In genomic region chr9:70181719-70182118, GRCm38 (mm10) we compare ENCODE assay signal across 18 mouse cellular contexts. TPM values are rescaled to one million over a fixed set of nuclear protein-coding genes. Genes with fewer than 3 reads are reported as not detected.
DNase-seq lines count a peak whose midpoint lies in the region; ATAC-seq and TF ChIP-seq lines count a peak whose summit lies in the region.
"Had no signal": no experiment of that assay in that cellular context is flagged by ENCODE, and none has a peak within 500 bp of the region (broad histone marks: within the 10 kb centered on the region; RNA-seq: fewer than 3 reads in every experiment).

No protein-coding gene starts in this region.

- no peak overlapping the region for H3K9ac ChIP-seq in embryonic facial prominence, embryonic 14.5 days (ENCODE audit: low read depth, low read length)
- H3K9ac ChIP-seq in forebrain, postnatal 0 days: no peak overlapping the region
- no peak overlapping the region for H3K9ac ChIP-seq in midbrain, embryonic 15.5 days
- no peak overlapping the region for H3K9ac ChIP-seq in kidney, embryonic 16.5 days (replicated peaks; ENCODE audit: low read length)
- H3K9ac ChIP-seq: liver, embryonic 14.5 days had no signal

- H3K4me2 ChIP-seq in embryonic facial prominence, embryonic 14.5 days (ENCODE audit: low read depth, low read length): no peak overlapping the region
- H3K4me2 ChIP-seq in forebrain, postnatal 0 days (ENCODE audit: low read depth): no peak overlapping the region
- no peak overlapping the region for H3K4me2 ChIP-seq in midbrain, embryonic 15.5 days
- H3K4me2 ChIP-seq in kidney, embryonic 16.5 days (replicated peaks; ENCODE audit: low read depth, low read length): no peak overlapping the region

- H3K27ac ChIP-seq in embryonic facial prominence, embryonic 14.5 days (replicated peaks; ENCODE audit: low read depth, low read length): no peak overlapping the region
- H3K27ac ChIP-seq in embryonic facial prominence, embryonic 10.5 days (replicated peaks): no peak overlapping the region
- no peak overlapping the region for H3K27ac ChIP-seq in forebrain, postnatal 0 days (ENCODE audit: low read depth, low read length)
- H3K27ac ChIP-seq in midbrain, embryonic 15.5 days: peak overlapping the region; percentile 77
- H3K27ac ChIP-seq in kidney, embryonic 16.5 days (ENCODE audit: low read length): no peak overlapping the region
- H3K27ac ChIP-seq: heart, embryonic 10.5 days; liver, embryonic 14.5 days had no signal

- WGBS in embryonic facial prominence, embryonic 14.5 days: 44% methylated on average over 12 of the region's 12 CpGs
- WGBS in embryonic facial prominence, embryonic 10.5 days: 50% methylated on average over 12 of the region's 12 CpGs
- 16% methylated on average over 12 of the region's 12 CpGs for WGBS in forebrain, postnatal 0 days
- WGBS in midbrain, embryonic 15.5 days: 32% methylated on average over 12 of the region's 12 CpGs
- WGBS in kidney, embryonic 16.5 days: 45% methylated on average over 12 of the region's 12 CpGs

- H3K4me3 ChIP-seq in embryonic facial prominence, embryonic 14.5 days (ENCODE audit: low read depth, low read length): no peak overlapping the region
- no peak overlapping the region for H3K4me3 ChIP-seq in embryonic facial prominence, embryonic 10.5 days
- no peak overlapping the region for H3K4me3 ChIP-seq in forebrain, postnatal 0 days (ENCODE audit: low read depth, low read length)
- no peak overlapping the region for H3K4me3 ChIP-seq in midbrain, embryonic 15.5 days
- H3K4me3 ChIP-seq in kidney, embryonic 16.5 days (ENCODE audit: low read length): no peak overlapping the region
- H3K4me3 ChIP-seq: heart, embryonic 10.5 days; megakaryocyte, embryonic 14.5 days had no signal

- no peak for TF ChIP-seq CTCF in forebrain, postnatal 0 days (IDR thresholded peaks at IDR 0.05; ENCODE audit: low read depth)

- no peaks in the 10 kb centered on the region for H3K4me1 ChIP-seq in embryonic facial prominence, embryonic 14.5 days (ENCODE audit: control insufficient read depth, insufficient read depth, low read length)
- peaks cover 11% of the 10 kb centered on the region; the same call in 1 of the 2 replicates for H3K4me1 ChIP-seq in embryonic facial prominence, embryonic 10.5 days
- H3K4me1 ChIP-seq in forebrain, postnatal 0 days (ENCODE audit: insufficient read depth): no peaks in the 10 kb centered on the region
- H3K4me1 ChIP-seq in midbrain, embryonic 15.5 days: peaks cover 8% of the 10 kb centered on the region
- no peaks in the 10 kb centered on the region for H3K4me1 ChIP-seq in kidney, embryonic 16.5 days (ENCODE audit: insufficient read depth, low read length)
- H3K4me1 ChIP-seq: heart, embryonic 10.5 days had no signal

- H3K27me3 ChIP-seq in embryonic facial prominence, embryonic 14.5 days (replicated peaks; ENCODE audit: control insufficient read depth, insufficient read depth, low read length): no peaks in the 10 kb centered on the region
- H3K27me3 ChIP-seq in embryonic facial prominence, embryonic 10.5 days (replicated peaks; ENCODE audit: low read depth, poor library complexity, severe bottlenecking): no peaks in the 10 kb centered on the region
- no peaks in the 10 kb centered on the region for H3K27me3 ChIP-seq in forebrain, postnatal 0 days (ENCODE audit: insufficient read depth, low read length)
- H3K27me3 ChIP-seq in midbrain, embryonic 15.5 days (replicated peaks): no peaks in the 10 kb centered on the region
- H3K27me3 ChIP-seq in kidney, embryonic 16.5 days (ENCODE audit: insufficient read depth, low read length): no peaks in the 10 kb centered on the region
- H3K27me3 ChIP-seq: CH12.LX had no signal

- H3K36me3 ChIP-seq in embryonic facial prominence, embryonic 14.5 days (ENCODE audit: control insufficient read depth, insufficient read depth, low read length): no peaks in the 10 kb centered on the region
- H3K36me3 ChIP-seq in embryonic facial prominence, embryonic 10.5 days (replicated peaks): no peaks in the 10 kb centered on the region
- H3K36me3 ChIP-seq in forebrain, postnatal 0 days (ENCODE audit: insufficient read depth): no peaks in the 10 kb centered on the region
- H3K36me3 ChIP-seq in midbrain, embryonic 15.5 days (replicated peaks): no peaks in the 10 kb centered on the region
- no peaks in the 10 kb centered on the region for H3K36me3 ChIP-seq in kidney, embryonic 16.5 days (ENCODE audit: insufficient read depth, low read length)
- H3K36me3 ChIP-seq: heart, embryonic 10.5 days had no signal

- H3K9me3 ChIP-seq in embryonic facial prominence, embryonic 14.5 days (ENCODE audit: control insufficient read depth, low read length): no peaks in the 10 kb centered on the region
- H3K9me3 ChIP-seq in embryonic facial prominence, embryonic 10.5 days: no peaks in the 10 kb centered on the region
- H3K9me3 ChIP-seq in forebrain, postnatal 0 days (ENCODE audit: low read length): no peaks in the 10 kb centered on the region
- H3K9me3 ChIP-seq in midbrain, embryonic 15.5 days: no peaks in the 10 kb centered on the region
- H3K9me3 ChIP-seq in kidney, embryonic 16.5 days (ENCODE audit: low read length): no peaks in the 10 kb centered on the region
- H3K9me3 ChIP-seq: heart, embryonic 10.5 days; megakaryocyte, embryonic 14.5 days had no signal

- ATAC-seq in embryonic facial prominence, embryonic 14.5 days (ENCODE audit: low read depth): peak; percentile 67; the same call in 1 of the 2 replicates
- peak; percentile 82 for ATAC-seq in forebrain, postnatal 0 days
- peak; percentile 84; the same call in 1 of the 2 replicates for ATAC-seq in midbrain, embryonic 15.5 days (replicated peaks)
- ATAC-seq in erythroblast, adult 5-6 weeks (replicated peaks; ENCODE audit: low FRiP score, poor library complexity, severe bottlenecking): no peak
- no peak for ATAC-seq in kidney, embryonic 16.5 days (ENCODE audit: low FRiP score, low TSS enrichment)
- ATAC-seq: intestine, embryonic 16.5 days; lung, postnatal 0 days had no signal

- peak; percentile 27 for DNase-seq in embryonic facial prominence, embryonic 14.5 days (ENCODE audit: low spot score)
- no peak for DNase-seq in embryonic facial prominence, embryonic 10.5 days (ENCODE audit: low spot score)
- DNase-seq in Muller cell, postnatal 12 days (ENCODE audit: inconsistent ontology term): peak; percentile 76
- DNase-seq in forebrain, postnatal 0 days: peak; percentile 44
- DNase-seq in right cerebral cortex, adult 2 months (ENCODE audit: low spot score in 2 of 2): no peak
- DNase-seq: adrenal gland, postnatal 25 days; gastrocnemius, postnatal 25 days; heart, postnatal 14 days; kidney, postnatal 10 days had no signal

RNA-seq across cellular contexts. Expression of gene Myo1e, which starts 25.4 kb away (rescaled TPM):
- 19.3 and 22.4 TPM in 2 replicates for polyA plus RNA-seq in embryonic facial prominence, embryonic 14.5 days (2014; fragmentation: Nextera tagmentation; extraction: Ambion mirVana)
- 16.9 and 17.6 TPM in 2 replicates for polyA plus RNA-seq in embryonic facial prominence, embryonic 10.5 days (2016; fragmentation: Nextera tagmentation; extraction: Ambion mirVana)
- 4.6 and 6.2 TPM in 2 replicates for total RNA-seq in forebrain, postnatal 0 days (2014; rRNA removed)
- 2.2 and 3.6 TPM in 2 replicates for polyA plus RNA-seq in forebrain, postnatal 0 days (2015; fragmentation: Nextera tagmentation; extraction: Ambion mirVana)
- 5.3 and 6.1 TPM in 2 replicates for polyA plus RNA-seq in midbrain, embryonic 15.5 days (2015; fragmentation: Nextera tagmentation; extraction: Ambion mirVana)
- not detected in 2 replicates for total RNA-seq in erythroblast, adult 5-6 weeks (2015; ENCODE audit: low replicate concordance)
- not detected in 2 replicates for total RNA-seq in erythroblast, adult 5-6 weeks (2017; ENCODE audit: low replicate concordance)
- 26.4 and 27.8 TPM in 2 replicates for polyA plus RNA-seq in kidney, embryonic 16.5 days (2015; fragmentation: Nextera tagmentation; extraction: Ambion mirVana)

RNA-seq across cellular contexts. Expression of gene Fam81a, which starts 39.4 kb away (rescaled TPM):
- 7.3 and 8.8 TPM in 2 replicates for polyA plus RNA-seq in embryonic facial prominence, embryonic 14.5 days (2014; fragmentation: Nextera tagmentation; extraction: Ambion mirVana)
- 1.9 and 2.6 TPM in 2 replicates for polyA plus RNA-seq in embryonic facial prominence, embryonic 10.5 days (2016; fragmentation: Nextera tagmentation; extraction: Ambion mirVana)
- 25.6 and 33.5 TPM in 2 replicates for total RNA-seq in forebrain, postnatal 0 days (2014; rRNA removed)
- polyA plus RNA-seq in forebrain, postnatal 0 days (2015; fragmentation: Nextera tagmentation; extraction: Ambion mirVana): 16.4 and 29.4 TPM in 2 replicates
- polyA plus RNA-seq in midbrain, embryonic 15.5 days (2015; fragmentation: Nextera tagmentation; extraction: Ambion mirVana): 8.2 and 8.4 TPM in 2 replicates
- total RNA-seq in erythroblast, adult 5-6 weeks (2015; ENCODE audit: low replicate concordance): not detected in 2 replicates
- not detected in 2 replicates for total RNA-seq in erythroblast, adult 5-6 weeks (2017; ENCODE audit: low replicate concordance)
- 14.6 and 14.9 TPM in 2 replicates for polyA plus RNA-seq in kidney, embryonic 16.5 days (2015; fragmentation: Nextera tagmentation; extraction: Ambion mirVana)

Comparison
In these comparisons a context has a peak if more than half of its experiments do, and no peak if none do; other contexts are left out.
1. DNase-seq: peak in embryonic facial prominence, embryonic 14.5 days (single experiment), Muller cell, postnatal 12 days (single experiment) and forebrain, postnatal 0 days (single experiment); none in embryonic facial prominence, embryonic 10.5 days (single experiment) and right cerebral cortex, adult 2 months (0 of 2).
2. ATAC-seq: peak in embryonic facial prominence, embryonic 14.5 days (single experiment), forebrain, postnatal 0 days (single experiment) and midbrain, embryonic 15.5 days (single experiment); none in erythroblast, adult 5-6 weeks (single experiment) and kidney, embryonic 16.5 days (single experiment).